ENCODE assay signal across 27 mouse cellular contexts in genomic region chr12:119527760-119528159, GRCm38 (mm10).
DNase-seq lines count a peak whose midpoint lies in the region; ATAC-seq and TF ChIP-seq lines count a peak whose summit lies in the region.
"Had no signal": no experiment of that assay in that cellular context is flagged by ENCODE, and none has a peak within 500 bp of the region (broad histone marks: within the 10 kb centered on the region; RNA-seq: fewer than 3 reads in every experiment).

No protein-coding gene starts in this region.

- DNase-seq in cerebellum, adult 18-20 months = no peak
- DNase-seq in hindbrain, embryonic 11.5 days (ENCODE audit: low spot score) = no peak
- no peak for DNase-seq in hindbrain, postnatal 0 days (ENCODE audit: low spot score)
- no peak for DNase-seq in liver, embryonic 11.5 days (ENCODE audit: low spot score)
- DNase-seq in midbrain, embryonic 14.5 days = no peak
- DNase-seq: adrenal gland, adult 2 months; adrenal gland, postnatal 36 days; cerebellum, adult 9-10 months; cerebellum, postnatal 36 days; gastrocnemius, postnatal 10 days; heart, postnatal 36 days; thymus, adult 18-20 months; thymus, postnatal 25 days had no signal

- TF ChIP-seq CTCF in hindbrain, postnatal 0 days (IDR thresholded peaks at IDR 0.05; ENCODE audit: low read depth) = no peak

- no peaks in the 10 kb centered on the region for H3K27me3 ChIP-seq in hindbrain, embryonic 11.5 days (ENCODE audit: control insufficient read depth, insufficient read depth, low read length)
- no peaks in the 10 kb centered on the region for H3K27me3 ChIP-seq in hindbrain, postnatal 0 days (ENCODE audit: insufficient read depth, low read length)
- H3K27me3 ChIP-seq in liver, embryonic 11.5 days (replicated peaks; ENCODE audit: control insufficient read depth, insufficient read depth, low read length) = no peaks in the 10 kb centered on the region
- H3K27me3 ChIP-seq in liver, embryonic 12.5 days (replicated peaks) = no peaks in the 10 kb centered on the region
- no peaks in the 10 kb centered on the region for H3K27me3 ChIP-seq in midbrain, embryonic 14.5 days (ENCODE audit: control insufficient read depth, insufficient read depth, low read length)
- no peaks in the 10 kb centered on the region for H3K27me3 ChIP-seq in midbrain, embryonic 13.5 days
- H3K27me3 ChIP-seq: CH12.LX; forebrain, embryonic 12.5 days; limb, embryonic 12.5 days had no signal

- peak; percentile 26 for ATAC-seq in cerebellum, adult (ENCODE audit: insufficient number of reproducible peaks, low FRiP score, low TSS enrichment)
- ATAC-seq in hindbrain, embryonic 11.5 days (ENCODE audit: low FRiP score) = 0 out of 2 replicates have a peak, but pooled peaks have one; percentile 12
- no peak for ATAC-seq in hindbrain, postnatal 0 days
- 0 out of 2 replicates have a peak, but pooled peaks have one; percentile 18 for ATAC-seq in liver, embryonic 11.5 days (replicated peaks; ENCODE audit: low FRiP score)
- ATAC-seq in liver, embryonic 12.5 days = no peak
- peak; percentile 37; the same call in 1 of the 2 replicates for ATAC-seq in midbrain, embryonic 14.5 days (ENCODE audit: low FRiP score, low TSS enrichment)
- no peak for ATAC-seq in midbrain, embryonic 13.5 days
- ATAC-seq: activated CD4-positive, CD25-positive, alpha-beta regulatory T cell, adult 4 months; intestine, postnatal 0 days; lung, postnatal 0 days had no signal

- H3K4me2 ChIP-seq in hindbrain, embryonic 11.5 days (replicated peaks; ENCODE audit: low read depth, low read length) = no peak overlapping the region
- H3K4me2 ChIP-seq in hindbrain, postnatal 0 days (ENCODE audit: low read depth, low read length) = no peak overlapping the region
- H3K4me2 ChIP-seq in liver, embryonic 11.5 days = no peak overlapping the region
- no peak overlapping the region for H3K4me2 ChIP-seq in liver, embryonic 12.5 days
- H3K4me2 ChIP-seq in midbrain, embryonic 14.5 days (ENCODE audit: low read length) = no peak overlapping the region
- no peak overlapping the region for H3K4me2 ChIP-seq in midbrain, embryonic 13.5 days (replicated peaks)
- H3K4me2 ChIP-seq: forebrain, embryonic 12.5 days; limb, embryonic 12.5 days had no signal

- H3K4me1 ChIP-seq in hindbrain, embryonic 11.5 days (replicated peaks; ENCODE audit: control insufficient read depth, insufficient read depth, low read length) = no peaks in the 10 kb centered on the region
- no peaks in the 10 kb centered on the region for H3K4me1 ChIP-seq in hindbrain, postnatal 0 days (ENCODE audit: insufficient read depth, low read length)
- no peaks in the 10 kb centered on the region for H3K4me1 ChIP-seq in liver, embryonic 11.5 days (replicated peaks; ENCODE audit: control insufficient read depth, insufficient read depth, low read length)
- H3K4me1 ChIP-seq in liver, embryonic 12.5 days = no peaks in the 10 kb centered on the region
- H3K4me1 ChIP-seq in midbrain, embryonic 14.5 days (ENCODE audit: control insufficient read depth, insufficient read depth, low read length) = no peaks in the 10 kb centered on the region
- H3K4me1 ChIP-seq in midbrain, embryonic 13.5 days (replicated peaks) = no peaks in the 10 kb centered on the region
- H3K4me1 ChIP-seq: forebrain, embryonic 12.5 days; heart, embryonic 10.5 days; limb, embryonic 12.5 days had no signal

- H3K9me3 ChIP-seq in hindbrain, embryonic 11.5 days (ENCODE audit: control insufficient read depth, low read length) = no peaks in the 10 kb centered on the region
- H3K9me3 ChIP-seq in hindbrain, postnatal 0 days (ENCODE audit: low read length) = no peaks in the 10 kb centered on the region
- no peaks in the 10 kb centered on the region for H3K9me3 ChIP-seq in liver, embryonic 11.5 days (ENCODE audit: control insufficient read depth, low read length)
- no peaks in the 10 kb centered on the region for H3K9me3 ChIP-seq in liver, embryonic 12.5 days (replicated peaks)
- H3K9me3 ChIP-seq in midbrain, embryonic 14.5 days (ENCODE audit: control insufficient read depth, low read length) = no peaks in the 10 kb centered on the region
- H3K9me3 ChIP-seq in midbrain, embryonic 13.5 days = no peaks in the 10 kb centered on the region
- H3K9me3 ChIP-seq: forebrain, embryonic 12.5 days; heart, embryonic 10.5 days; limb, embryonic 12.5 days had no signal

- H3K36me3 ChIP-seq in hindbrain, embryonic 11.5 days (ENCODE audit: control insufficient read depth, insufficient read depth, low read length) = no peaks in the 10 kb centered on the region
- no peaks in the 10 kb centered on the region for H3K36me3 ChIP-seq in hindbrain, postnatal 0 days (ENCODE audit: insufficient read depth, low read length)
- no peaks in the 10 kb centered on the region for H3K36me3 ChIP-seq in liver, embryonic 11.5 days (ENCODE audit: control insufficient read depth, insufficient read depth, low read length)
- H3K36me3 ChIP-seq in liver, embryonic 12.5 days = no peaks in the 10 kb centered on the region
- H3K36me3 ChIP-seq in midbrain, embryonic 14.5 days (ENCODE audit: control insufficient read depth, insufficient read depth, low read length) = no peaks in the 10 kb centered on the region
- no peaks in the 10 kb centered on the region for H3K36me3 ChIP-seq in midbrain, embryonic 13.5 days
- H3K36me3 ChIP-seq: forebrain, embryonic 12.5 days; heart, embryonic 10.5 days; limb, embryonic 12.5 days had no signal

- no peak overlapping the region for H3K27ac ChIP-seq in hindbrain, embryonic 11.5 days (ENCODE audit: low read depth, low read length)
- no peak overlapping the region for H3K27ac ChIP-seq in hindbrain, postnatal 0 days
- no peak overlapping the region for H3K27ac ChIP-seq in liver, embryonic 11.5 days (ENCODE audit: low read depth, low read length)
- H3K27ac ChIP-seq in liver, embryonic 12.5 days = no peak overlapping the region
- no peak overlapping the region for H3K27ac ChIP-seq in midbrain, embryonic 14.5 days (replicated peaks; ENCODE audit: low read depth, low read length)
- no peak overlapping the region for H3K27ac ChIP-seq in midbrain, embryonic 13.5 days
- H3K27ac ChIP-seq: forebrain, embryonic 12.5 days; heart, embryonic 10.5 days; limb, embryonic 12.5 days; liver, embryonic 14.5 days; macrophage; stomach, postnatal 0 days had no signal

- WGBS in hindbrain, embryonic 11.5 days = 80% methylated on average over 2 of the region's 2 CpGs
- 81% methylated on average over 2 of the region's 2 CpGs for WGBS in hindbrain, postnatal 0 days
- 67% methylated on average over 2 of the region's 2 CpGs for WGBS in liver, embryonic 11.5 days
- 45% methylated on average over 2 of the region's 2 CpGs for WGBS in liver, embryonic 12.5 days (ENCODE audit: insufficient replicate concordance)
- 87% methylated on average over 2 of the region's 2 CpGs for WGBS in midbrain, embryonic 14.5 days
- 85% methylated on average over 2 of the region's 2 CpGs for WGBS in midbrain, embryonic 13.5 days

- H3K4me3 ChIP-seq in hindbrain, embryonic 11.5 days (ENCODE audit: low read depth, low read length) = no peak overlapping the region
- no peak overlapping the region for H3K4me3 ChIP-seq in hindbrain, postnatal 0 days (ENCODE audit: low read length)
- H3K4me3 ChIP-seq in liver, embryonic 11.5 days (ENCODE audit: low read depth, low read length) = no peak overlapping the region
- H3K4me3 ChIP-seq in liver, embryonic 12.5 days = no peak overlapping the region
- H3K4me3 ChIP-seq in midbrain, embryonic 14.5 days (replicated peaks; ENCODE audit: low read depth, low read length) = no peak overlapping the region
- H3K4me3 ChIP-seq in midbrain, embryonic 13.5 days (replicated peaks) = no peak overlapping the region
- H3K4me3 ChIP-seq: erythroblast, embryonic 14.5 days; forebrain, embryonic 12.5 days; heart, embryonic 10.5 days; limb, embryonic 12.5 days had no signal

- H3K9ac ChIP-seq in hindbrain, embryonic 11.5 days (ENCODE audit: low read depth, low read length) = no peak overlapping the region
- no peak overlapping the region for H3K9ac ChIP-seq in hindbrain, postnatal 0 days (replicated peaks; ENCODE audit: low read length)
- H3K9ac ChIP-seq in liver, embryonic 11.5 days (ENCODE audit: low read depth, low read length) = no peak overlapping the region
- no peak overlapping the region for H3K9ac ChIP-seq in liver, embryonic 12.5 days
- no peak overlapping the region for H3K9ac ChIP-seq in midbrain, embryonic 14.5 days (replicated peaks; ENCODE audit: low read length)
- no peak overlapping the region for H3K9ac ChIP-seq in midbrain, embryonic 13.5 days (replicated peaks)
- H3K9ac ChIP-seq: forebrain, embryonic 12.5 days; limb, embryonic 12.5 days; liver, embryonic 14.5 days had no signal

Comparison
In these comparisons a context has a peak if more than half of its experiments do, and no peak if none do; other contexts are left out.
1. ATAC-seq: peak in cerebellum, adult (single experiment), hindbrain, embryonic 11.5 days (single experiment), liver, embryonic 11.5 days (single experiment) and midbrain, embryonic 14.5 days (single experiment); none in hindbrain, postnatal 0 days (single experiment), liver, embryonic 12.5 days (single experiment) and midbrain, embryonic 13.5 days (single experiment).